Mouse (Mus musculus): ENCODE results near the gene Pth2.

DNA sequence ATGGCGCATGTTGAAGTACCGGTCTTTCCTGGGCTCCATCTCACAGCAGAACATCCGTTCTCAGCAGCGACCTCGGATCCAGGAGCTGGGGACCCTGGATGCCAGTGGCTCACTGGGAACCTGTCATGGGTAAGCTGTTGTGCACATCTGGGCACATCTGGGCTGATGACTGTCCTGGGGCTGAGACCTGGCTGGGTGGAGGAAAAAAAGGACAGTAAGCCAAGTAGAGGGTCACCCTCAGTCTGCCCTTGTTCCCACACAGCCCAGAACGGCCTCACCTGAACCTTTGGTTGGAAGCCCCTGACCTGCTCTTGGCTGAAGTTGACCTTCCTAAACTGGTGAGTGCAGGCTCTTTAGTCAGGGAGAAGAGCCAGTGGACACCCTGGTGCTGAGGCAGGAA, 21.8 kb upstream of the Pth2 start:
- TF ChIP-seq CTCF (IDR thresholded peaks at IDR 0.05; ENCODE audit: low read depth) (no peak), EP300 (IDR thresholded peaks at IDR 0.05; ENCODE audit: low read depth) (no peak)

Measured in heart, postnatal 0 days (tissue).